Comparison of ENCODE assay signal across 12 mouse cellular contexts in the genomic region with DNA sequence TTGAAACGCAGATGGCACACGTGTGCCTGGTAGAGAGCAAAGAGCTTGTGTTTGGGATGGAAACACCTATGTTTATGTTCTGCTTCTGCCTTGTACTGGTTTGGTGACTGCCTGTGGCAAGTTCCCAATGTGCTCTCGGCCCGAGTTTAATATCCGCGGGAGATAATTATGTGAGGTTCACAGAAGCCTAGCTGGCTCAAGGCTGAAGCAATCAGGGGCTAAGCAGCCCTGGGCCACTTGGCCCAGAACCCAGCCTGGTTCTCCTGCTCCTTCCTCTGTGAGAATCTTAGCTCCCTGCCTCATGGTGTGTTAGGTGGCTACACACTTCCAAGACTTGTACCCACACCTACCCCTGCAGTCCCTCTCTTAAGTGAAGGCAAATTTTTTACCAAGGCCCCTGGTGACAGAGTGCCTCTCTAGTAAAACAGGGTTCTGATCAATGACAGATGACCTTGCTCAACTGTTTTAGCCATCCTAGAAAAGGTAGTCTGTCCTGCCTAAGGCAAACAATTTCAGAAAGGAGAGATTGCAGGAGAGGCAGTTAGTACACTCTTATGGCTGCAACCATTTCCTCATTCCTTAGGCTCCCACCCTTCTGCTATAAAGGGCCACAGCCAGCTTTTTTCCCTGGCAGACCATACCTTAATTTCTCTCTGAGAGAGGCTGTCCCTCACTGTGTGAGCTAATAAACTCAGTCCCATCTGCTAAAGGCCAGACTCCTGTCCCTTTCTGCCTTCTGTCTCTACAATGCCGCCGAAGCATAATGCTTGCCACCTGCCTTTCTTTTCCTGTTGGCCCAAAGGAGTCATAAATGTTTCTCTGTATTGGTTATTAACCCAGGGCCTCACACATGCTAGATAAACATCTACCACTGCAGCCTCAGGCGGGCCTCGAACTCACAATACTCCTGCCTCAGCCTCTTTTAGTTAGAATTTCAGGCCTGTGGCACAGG.
DNase-seq lines count a peak whose midpoint lies in the region; ATAC-seq and TF ChIP-seq lines count a peak whose summit lies in the region.
"Had no signal": no experiment of that assay in that cellular context is flagged by ENCODE, and none has a peak within 500 bp of the region (broad histone marks: within the 10 kb centered on the region; RNA-seq: fewer than 3 reads in every experiment).

No protein-coding gene starts in this region.

- no peaks in the 10 kb centered on the region for H3K36me3 ChIP-seq in kidney, adult 2 months (ENCODE audit: control insufficient read depth, insufficient read depth, low read length)
- no peaks in the 10 kb centered on the region for H3K36me3 ChIP-seq in midbrain, embryonic 16.5 days (ENCODE audit: control insufficient read depth, insufficient read depth, low read length)
- H3K36me3 ChIP-seq in forebrain, embryonic 12.5 days (replicated peaks): no peaks in the 10 kb centered on the region

- no peak overlapping the region for H3K4me3 ChIP-seq in kidney, adult 2 months (ENCODE audit: insufficient read depth, low read depth, low read length)
- H3K4me3 ChIP-seq in midbrain, embryonic 16.5 days (ENCODE audit: low read depth, low read length): no peak overlapping the region
- no peak overlapping the region for H3K4me3 ChIP-seq in forebrain, embryonic 12.5 days (replicated peaks)

- H3K9me3 ChIP-seq in midbrain, embryonic 16.5 days (replicated peaks; ENCODE audit: control insufficient read depth, low read length, poor library complexity, severe bottlenecking): no peaks in the 10 kb centered on the region
- no peaks in the 10 kb centered on the region for H3K9me3 ChIP-seq in forebrain, embryonic 12.5 days

- WGBS in kidney, adult 2 months: 66% methylated on average over 10 of the region's 10 CpGs
- 84% methylated on average over 10 of the region's 10 CpGs for WGBS in midbrain, embryonic 16.5 days
- WGBS in forebrain, embryonic 12.5 days: 79% methylated on average over 10 of the region's 10 CpGs

- no peaks in the 10 kb centered on the region for H3K27me3 ChIP-seq in kidney, adult 2 months (replicated peaks; ENCODE audit: control insufficient read depth, insufficient read depth, low read length)
- no peaks in the 10 kb centered on the region for H3K27me3 ChIP-seq in midbrain, embryonic 16.5 days (ENCODE audit: control insufficient read depth, insufficient read depth, low read depth, low read length)
- no peaks in the 10 kb centered on the region for H3K27me3 ChIP-seq in forebrain, embryonic 12.5 days
- H3K27me3 ChIP-seq: CH12.LX had no signal

- no peak overlapping the region for H3K4me2 ChIP-seq in midbrain, embryonic 16.5 days (ENCODE audit: low read length)
- H3K4me2 ChIP-seq in forebrain, embryonic 12.5 days: no peak overlapping the region

- no peak overlapping the region for H3K9ac ChIP-seq in midbrain, embryonic 16.5 days (ENCODE audit: low read depth, low read length)
- no peak overlapping the region for H3K9ac ChIP-seq in forebrain, embryonic 12.5 days
- H3K9ac ChIP-seq: liver, postnatal 0 days had no signal

- peak; percentile 50 for DNase-seq in kidney, adult 2 months
- no peak for DNase-seq in kidney, postnatal 4 days
- peak; percentile 67 for DNase-seq in cerebellum, adult 11 months
- DNase-seq in cerebellum, postnatal 10 days: peak; percentile 74 to 84
- DNase-seq in kidney, postnatal 14 days: peak; percentile 25
- DNase-seq: adrenal gland, postnatal 25 days; gastrocnemius, postnatal 14 days; heart, postnatal 10 days; liver, postnatal 0 days had no signal

- no peak for TF ChIP-seq CTCF in kidney, adult 2 months (conservative IDR thresholded peaks at IDR 0.05; ENCODE audit: insufficient read depth, insufficient read length, low read depth, low read length)

- H3K4me1 ChIP-seq in kidney, adult 2 months (ENCODE audit: control insufficient read depth, insufficient read depth, low read length): peaks cover 2% of the 10 kb centered on the region; the same call in 1 of the 2 replicates
- peaks cover 3% of the 10 kb centered on the region; the same call in 1 of the 2 replicates for H3K4me1 ChIP-seq in midbrain, embryonic 16.5 days (ENCODE audit: control insufficient read depth, insufficient read depth, low read length)
- H3K4me1 ChIP-seq in forebrain, embryonic 12.5 days: no peaks in the 10 kb centered on the region

- ATAC-seq in midbrain, embryonic 16.5 days: no peak
- ATAC-seq in forebrain, embryonic 12.5 days (ENCODE audit: low FRiP score): no peak
- ATAC-seq: liver, postnatal 0 days had no signal

- H3K27ac ChIP-seq in kidney, adult 2 months (ENCODE audit: insufficient read depth, low read depth, low read length): peak overlapping the region; percentile 19; the same call in 1 of the 2 replicates
- no peak overlapping the region for H3K27ac ChIP-seq in midbrain, embryonic 16.5 days (ENCODE audit: low read length)
- no peak overlapping the region for H3K27ac ChIP-seq in forebrain, embryonic 12.5 days

- TF ChIP-seq POLR2A in kidney, adult 2 months (IDR thresholded peaks at IDR 0.05; ENCODE audit: low read depth, low read length): no peak

Comparison
In these comparisons a context has a peak if more than half of its experiments do, and no peak if none do; other contexts are left out.
1. DNase-seq: peak in kidney, adult 2 months (single experiment), cerebellum, adult 11 months (single experiment), cerebellum, postnatal 10 days (2 of 2) and kidney, postnatal 14 days (single experiment); none in kidney, postnatal 4 days (0 of 2).